Mouse (Mus musculus): ENCODE data around the gene Syn2.

Gene Syn2

DNA sequence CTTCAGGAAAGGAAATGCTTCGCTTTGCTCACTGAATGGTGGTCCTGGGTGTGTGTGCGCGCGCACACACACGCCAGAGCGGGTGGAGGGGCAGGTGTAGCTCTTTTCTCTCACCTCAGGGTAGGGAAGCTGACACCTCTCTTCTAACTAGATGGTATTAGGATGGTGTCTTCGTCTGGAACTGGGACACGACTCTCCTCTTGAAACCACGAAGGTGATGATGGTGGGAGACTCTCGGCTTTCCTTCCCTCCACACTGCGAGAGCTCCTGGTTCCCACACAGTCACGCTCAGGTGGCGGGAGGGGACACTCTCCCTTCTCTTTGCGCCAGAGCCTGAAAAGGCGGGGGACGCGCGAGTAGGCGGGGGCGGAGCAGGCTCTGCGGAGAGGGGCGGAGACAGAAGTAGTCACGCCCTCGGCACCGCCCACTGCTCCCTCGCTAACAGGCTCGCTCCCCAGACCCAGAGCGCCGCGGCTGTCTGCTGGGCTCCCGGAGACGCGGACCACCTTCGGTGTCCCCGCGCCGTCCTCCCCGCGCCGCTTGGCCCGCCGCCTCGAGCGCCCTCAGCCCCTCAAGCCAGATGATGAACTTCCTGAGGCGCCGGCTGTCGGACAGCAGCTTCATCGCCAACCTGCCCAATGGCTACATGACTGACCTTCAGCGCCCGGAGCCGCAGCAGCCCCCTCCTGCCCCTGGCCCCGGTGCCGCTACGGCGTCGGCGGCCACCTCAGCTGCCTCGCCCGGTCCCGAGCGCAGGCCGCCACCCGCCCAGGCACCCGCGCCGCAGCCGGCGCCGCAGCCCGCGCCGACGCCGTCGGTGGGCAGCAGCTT lies at the start of gene Syn2:
Syn2 (plus strand) TSS at position 402 of the 831 bp plus-strand sequence.
- in situ Hi-C loops (cut with MboI, MseI), result no loop called here

GRCm38 (mm10) chr6:115085274-115085841 lies 49.3 kb upstream of the Syn2 start:
- in situ Hi-C loops (cut with MboI, MseI), result no loop called here

GRCm38 (mm10) chr6:115088314-115089106 lies 46.2 kb upstream of the Syn2 start:
- in situ Hi-C loops (cut with MboI, MseI), result no loop called here

DNA sequence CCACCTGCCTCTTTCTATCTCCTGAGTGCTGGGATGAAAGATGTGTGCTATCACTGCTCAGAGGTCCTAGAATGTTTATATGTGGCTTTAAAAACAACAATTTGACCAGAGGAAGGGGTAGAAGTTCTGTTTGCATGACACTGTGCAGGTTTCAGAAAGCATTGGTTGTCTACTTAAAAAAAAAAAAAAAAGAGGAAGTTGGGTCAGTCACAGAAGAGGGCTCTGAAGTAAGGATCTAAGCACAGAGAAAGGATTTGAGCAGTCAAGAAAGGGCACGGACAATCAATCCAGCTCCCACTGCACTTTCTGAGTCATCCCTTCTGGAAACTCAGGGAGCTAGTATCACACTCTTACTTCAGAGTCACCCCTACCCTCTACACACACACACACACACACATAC lies 43.0 kb upstream of the Syn2 start:
- in situ Hi-C loops (cut with MboI, MseI), result no loop called here

DNA sequence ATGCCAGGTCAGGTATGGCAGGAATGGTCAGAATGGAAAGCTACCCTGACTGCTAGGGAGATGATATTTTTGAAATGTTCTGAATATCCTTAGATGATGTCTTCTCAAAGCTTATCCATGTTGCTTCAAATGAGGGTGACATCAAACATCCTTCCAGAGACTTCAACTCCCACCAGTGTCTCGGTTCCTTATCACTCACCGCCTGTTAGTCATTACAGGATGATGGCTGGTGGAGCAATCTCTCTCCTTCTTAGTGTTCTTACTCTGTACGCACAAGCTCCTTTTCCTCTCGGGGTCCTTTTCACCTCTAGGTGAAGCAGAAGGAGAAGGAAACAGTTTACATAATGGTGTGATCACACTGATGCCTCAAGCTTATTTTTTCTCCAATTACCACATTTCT lies 32.2 kb upstream of the Syn2 start:
- in situ Hi-C loops (cut with MboI, MseI), result no loop called here

DNA sequence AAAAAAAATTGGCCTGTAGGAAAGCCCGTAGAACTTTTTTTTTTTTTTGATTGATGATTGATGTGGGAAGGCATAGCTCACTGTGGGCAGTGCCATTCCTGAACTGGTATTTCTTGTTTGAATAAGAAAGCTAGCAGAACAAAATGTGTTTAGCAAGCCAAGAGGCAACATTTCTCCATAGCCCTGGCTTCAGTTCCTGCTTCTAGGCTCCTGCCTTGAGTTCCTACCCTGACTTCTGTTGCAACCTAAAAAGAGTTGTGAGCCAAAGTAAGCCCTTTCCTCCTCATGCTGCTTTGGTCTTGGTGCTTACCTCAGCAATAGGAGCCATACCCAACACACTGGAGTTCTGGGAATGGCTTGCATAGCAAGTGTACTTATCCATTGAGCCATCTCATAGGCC lies 23.3 kb upstream of the Syn2 start:
- in situ Hi-C loops (cut with MboI, MseI), result no loop called here

- in situ Hi-C loops (cut with MboI, MseI), result no loop called here
These were observed 12.5 kb upstream of the Syn2 start for GRCm38 (mm10) chr6:115122181-115122580.

GRCm38 (mm10) chr6:115123262-115124201 lies 11.2 kb upstream of the Syn2 start:
- in situ Hi-C loops (cut with MboI, MseI), result no loop called here

- in situ Hi-C loops (cut with MboI, MseI), result no loop called here
These were observed 9.9 kb upstream of the Syn2 start for GRCm38 (mm10) chr6:115124675-115125357.

DNA sequence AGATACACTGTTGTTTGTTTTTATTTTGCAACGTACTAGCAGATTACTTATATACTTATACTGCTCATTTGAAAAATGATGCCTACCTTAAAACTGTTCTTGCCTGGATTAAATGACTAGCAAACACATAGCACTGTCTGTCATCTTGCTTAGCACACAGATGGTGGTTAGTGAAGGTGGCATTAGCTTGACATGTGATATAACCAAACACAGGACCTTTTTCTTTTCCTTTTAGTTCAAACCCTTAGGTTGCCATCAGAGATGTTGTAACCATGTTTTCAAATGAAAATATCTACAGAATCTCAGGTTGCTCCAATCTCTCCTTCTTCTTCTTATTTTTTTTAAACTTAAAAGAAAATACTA lies 9.4 kb upstream of the Syn2 start:
- in situ Hi-C loops (cut with MboI, MseI), result no loop called here

GRCm38 (mm10) chr6:115126232-115126785 lies 8.4 kb upstream of the Syn2 start:
- in situ Hi-C loops (cut with MboI, MseI), result no loop called here

DNA sequence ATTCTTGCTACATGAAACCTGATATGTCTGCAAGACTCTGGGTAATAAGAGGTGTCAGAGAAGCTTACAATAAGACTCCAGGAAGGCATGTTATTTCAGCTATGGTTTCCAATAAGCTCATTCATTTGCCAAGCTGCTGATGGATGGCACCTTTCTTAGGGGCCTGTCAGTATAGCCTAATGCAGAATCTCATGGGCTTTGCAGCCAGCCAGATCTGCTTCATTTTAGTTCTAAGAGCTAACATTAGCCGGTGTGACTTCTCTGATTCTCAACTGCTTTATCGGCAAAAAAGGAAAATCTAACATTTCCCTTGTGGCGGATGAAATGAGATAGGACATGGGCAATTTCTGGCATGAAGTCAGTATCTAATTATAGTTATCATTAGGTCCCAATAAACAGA lies 7.9 kb upstream of the Syn2 start:
- in situ Hi-C loops (cut with MboI, MseI), result no loop called here

DNA sequence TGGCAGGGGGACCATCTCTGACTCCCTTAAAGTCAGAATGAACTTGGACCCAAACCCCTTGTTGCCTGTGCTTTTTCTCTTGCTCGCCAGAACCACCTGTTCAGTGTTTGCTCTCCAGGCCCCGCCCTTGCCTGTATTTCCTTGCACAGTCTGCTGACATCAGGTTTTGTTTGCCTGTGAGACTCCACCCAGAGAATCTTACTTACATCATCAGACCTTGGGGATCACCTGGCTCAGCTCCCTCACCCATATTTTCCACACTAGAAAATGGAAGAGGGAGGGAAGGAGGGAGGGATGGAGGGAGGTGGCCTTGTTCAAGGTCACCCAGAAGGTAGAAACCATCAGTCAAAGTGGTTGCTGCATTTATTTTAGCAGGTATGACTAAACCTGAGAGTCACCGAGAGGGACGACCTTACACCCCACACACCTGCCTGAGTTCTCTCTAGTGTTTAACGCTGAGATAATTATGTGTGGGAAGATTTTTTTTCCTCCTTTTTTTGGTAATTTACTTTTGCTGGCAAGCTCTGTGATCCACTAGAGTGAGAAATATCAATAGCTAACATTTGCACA lies 7.4 kb upstream of the Syn2 start:
- in situ Hi-C loops (cut with MboI, MseI), result no loop called here

- in situ Hi-C loops (cut with MboI, MseI), result no loop called here
These were observed 589 bp downstream of the Syn2 start for GRCm38 (mm10) chr6:115135332-115135649.

DNA sequence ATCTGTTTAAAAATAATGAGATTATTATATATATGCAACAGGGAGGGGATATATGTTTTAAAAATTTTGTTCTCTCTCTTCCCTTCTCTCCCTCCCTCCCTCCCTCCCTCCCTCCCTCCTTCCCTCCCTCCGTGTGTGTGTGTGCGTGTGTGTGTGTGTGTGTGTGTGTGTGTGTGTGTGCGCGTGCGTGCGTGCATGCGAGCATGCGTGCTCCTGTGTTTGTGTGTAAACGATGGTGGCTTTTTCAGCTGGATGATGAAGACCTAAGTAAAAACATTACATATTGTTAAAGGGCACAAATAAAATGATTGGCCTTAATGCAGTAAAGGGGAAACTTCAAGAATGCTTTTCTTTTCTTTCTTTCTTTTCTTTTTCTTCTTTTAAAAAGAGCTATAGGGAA lies 1.5 kb downstream of the Syn2 start:
- in situ Hi-C loops (cut with MboI, MseI), result no loop called here

- in situ Hi-C loops (cut with MboI, MseI), result no loop called here
These were observed 6.7 kb downstream of the Syn2 start for GRCm38 (mm10) chr6:115141446-115141845.

DNA sequence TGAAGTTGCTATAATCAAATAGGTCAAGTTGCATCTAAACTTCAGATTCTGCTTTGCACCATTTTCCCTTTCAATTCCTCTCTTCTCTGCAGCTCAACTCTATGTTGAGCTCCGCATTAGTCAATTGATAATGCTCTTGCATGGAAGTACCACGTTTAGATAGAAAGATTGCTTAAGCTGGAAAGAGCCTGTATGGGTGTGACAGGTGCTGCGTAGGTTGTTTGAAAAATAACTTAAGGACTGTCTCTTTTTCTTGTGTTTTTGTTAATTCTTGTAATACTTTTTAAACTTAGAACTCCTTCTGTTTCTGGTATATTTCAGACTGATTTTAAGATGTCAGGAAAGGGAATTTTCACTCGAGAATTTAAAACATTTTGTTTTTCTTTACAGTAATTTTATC lies 26.5 kb downstream of the Syn2 start:
- in situ Hi-C loops (cut with MboI, MseI), result no loop called here

DNA sequence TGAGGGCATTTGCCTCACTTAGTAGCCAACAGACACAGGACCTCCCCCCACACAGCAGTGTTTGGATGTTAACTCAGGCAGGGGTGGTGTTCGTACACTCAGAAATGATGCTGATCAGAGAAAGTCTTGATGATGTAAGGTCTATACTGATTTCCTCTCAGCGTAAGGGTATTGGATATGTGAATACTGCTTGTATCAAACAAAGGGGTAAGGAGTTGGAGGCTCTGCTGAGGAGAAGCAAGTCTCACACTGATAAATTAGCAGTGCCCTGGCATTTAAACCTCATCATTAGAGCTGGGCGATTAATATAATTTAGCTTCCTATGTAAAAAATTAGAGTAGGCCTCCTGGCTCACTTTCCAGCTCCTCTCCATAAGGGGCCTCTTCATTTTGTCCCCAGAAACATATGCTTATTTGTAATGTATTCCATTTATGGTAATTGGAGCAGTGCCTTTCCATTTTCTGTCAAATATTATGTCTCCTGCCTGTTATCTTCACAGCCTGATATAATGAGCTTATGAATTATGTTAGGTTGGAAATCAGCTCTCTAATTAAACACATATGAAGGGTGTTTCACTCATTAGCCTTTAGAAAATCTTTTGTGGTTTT lies 31.3 kb downstream of the Syn2 start:
- in situ Hi-C loops (cut with MboI, MseI), result no loop called here

GRCm38 (mm10) chr6:115168921-115169320 lies 34.2 kb downstream of the Syn2 start:
- in situ Hi-C loops (cut with MboI, MseI), result no loop called here

GRCm38 (mm10) chr6:115169518-115169917 lies 34.8 kb downstream of the Syn2 start:
- in situ Hi-C loops (cut with MboI, MseI), result no loop called here
